Mouse (Mus musculus): ENCODE measurements at regions not wholly inside any gene's neighbourhood (a gene's known extent, or its start where the extent isn't known, plus 50 kb on each side); places are given as distances from the start of the nearest gene placed in this dataset.

- Histone ChIP-seq H3K4me3 (replicated peaks in 1 of 3; ENCODE audit: low read depth in 2 of 3, low read length in 2 of 3, poor library complexity in 1 of 3) (no peak overlapping the region), H3K4me2 (ENCODE audit: insufficient read depth, low read depth, poor library complexity, severe bottlenecking) (no peak overlapping the region), H3K9ac (ENCODE audit: insufficient read depth, low read depth) (no peak overlapping the region), H3K27ac (ENCODE audit: insufficient read depth, low read depth) (no peak overlapping the region), H3K4me1 (ENCODE audit: control insufficient read depth in 1 of 2, insufficient read depth in 2 of 2) (peaks cover 7 to 34% of the 10 kb centered on the region in 2 experiments; a peak in 3 of 4 replicates), H3K79me2 (replicated peaks; ENCODE audit: control insufficient read depth, extremely low read depth, insufficient read depth, poor library complexity, severe bottlenecking) (no peaks in the 10 kb centered on the region), H3K27me3 (replicated peaks) (no peaks in the 10 kb centered on the region), H3K36me3 (replicated peaks in 1 of 2; ENCODE audit: control insufficient read depth in 1 of 2, insufficient read depth in 1 of 2, low read length in 1 of 2) (no peaks in the 10 kb centered on the region), H3K9me3 (replicated peaks; ENCODE audit: low read length) (no peaks in the 10 kb centered on the region)
- DNase-seq (ENCODE audit: extremely low read depth), result no peak
- in situ Hi-C loops (cut with MboI; ENCODE audit: low pct_ligation_motif_present, low pct_unique_long_range_greater_than_20kb, low sequenced_read_pairs) (no loop called here), dilution Hi-C loops (cut with MboI; ENCODE audit: extremely low pct_ligation_motif_present, extremely low pct_unique_long_range_greater_than_20kb, low sequenced_read_pairs) (no loop called here)
- no peak for TF ChIP-seq RCOR1 (conservative IDR thresholded peaks at IDR 0.05; ENCODE audit: low read depth, low read length)
- no peak for TF ChIP-seq UBTF (IDR thresholded peaks at IDR 0.05; ENCODE audit: low read depth, low read length)
- no peak for TF ChIP-seq E2F4 (IDR thresholded peaks at IDR 0.05; ENCODE audit: insufficient replicate concordance, low read depth, low read length)
- TF ChIP-seq NRF1 (IDR thresholded peaks at IDR 0.05; ENCODE audit: low read depth, low read length), result no peak
- TF ChIP-seq MAFK (IDR thresholded peaks at IDR 0.05; ENCODE audit: insufficient replicate concordance, low read length), result no peak
- no peak for TF ChIP-seq SMC3 (IDR thresholded peaks at IDR 0.05; ENCODE audit: low read depth, low read length)
- TF ChIP-seq HCFC1 (IDR thresholded peaks at IDR 0.05; ENCODE audit: low read depth, low read length), result no peak
- TF ChIP-seq PAX5 (IDR thresholded peaks at IDR 0.05; ENCODE audit: low read length), result no peak
- no peak for TF ChIP-seq MYC (IDR thresholded peaks at IDR 0.05; ENCODE audit: low read depth, low read length)
- TF ChIP-seq POLR2AphosphoS2 (IDR thresholded peaks at IDR 0.05; ENCODE audit: low read depth, low read length), result no peak
- TF ChIP-seq POLR2A (IDR thresholded peaks at IDR 0.05; ENCODE audit: low read depth, low read length), result no peak
- no peak for TF ChIP-seq ZNF384 (IDR thresholded peaks at IDR 0.05; ENCODE audit: low read depth, low read length)
- TF ChIP-seq JUND (conservative IDR thresholded peaks at IDR 0.05; ENCODE audit: low read depth, low read length), result no peak
- TF ChIP-seq CTCF (conservative IDR thresholded peaks at IDR 0.05 in 1 of 2, IDR thresholded peaks at IDR 0.05 in 1 of 2; ENCODE audit: low read depth in 2 of 2, low read length in 2 of 2), result no peak
- TF ChIP-seq MEF2A (IDR thresholded peaks at IDR 0.05; ENCODE audit: borderline replicate concordance, low read depth, low read length), result no peak
- no peak for TF ChIP-seq JUN (IDR thresholded peaks at IDR 0.05; ENCODE audit: insufficient read depth, low read depth, low read length)
- no peak for TF ChIP-seq ZMIZ1 (IDR thresholded peaks at IDR 0.05; ENCODE audit: low read depth, low read length)
- no peak for TF ChIP-seq MXI1 (IDR thresholded peaks at IDR 0.05; ENCODE audit: low read depth, low read length)
Measured at GRCm38 (mm10) chr1:143918146-143918774, 85.7 kb downstream of the Rgs2 start.

- Histone ChIP-seq H3K27ac (ENCODE audit: insufficient read depth, low read depth) (no peak overlapping the region), H3K9me3 (replicated peaks; ENCODE audit: low read length) (no peaks in the 10 kb centered on the region), H3K79me2 (replicated peaks; ENCODE audit: control insufficient read depth, extremely low read depth, insufficient read depth, poor library complexity, severe bottlenecking) (no peaks in the 10 kb centered on the region), H3K4me2 (ENCODE audit: insufficient read depth, low read depth, poor library complexity, severe bottlenecking) (no peak overlapping the region), H3K4me1 (ENCODE audit: control insufficient read depth in 1 of 2, insufficient read depth in 2 of 2) (peaks cover 7 to 34% of the 10 kb centered on the region in 2 experiments; a peak in 3 of 4 replicates), H3K27me3 (replicated peaks) (no peaks in the 10 kb centered on the region), H3K36me3 (replicated peaks in 1 of 2; ENCODE audit: control insufficient read depth in 1 of 2, insufficient read depth in 1 of 2, low read length in 1 of 2) (no peaks in the 10 kb centered on the region), H3K4me3 (replicated peaks in 1 of 3; ENCODE audit: low read depth in 2 of 3, low read length in 2 of 3, poor library complexity in 1 of 3) (no peak overlapping the region), H3K9ac (ENCODE audit: insufficient read depth, low read depth) (no peak overlapping the region)
- no peak for TF ChIP-seq CHD1 (IDR thresholded peaks at IDR 0.05; ENCODE audit: low read depth, low read length)
- no peak for TF ChIP-seq NELFE (IDR thresholded peaks at IDR 0.05; ENCODE audit: low read depth, low read length)
- TF ChIP-seq E2F4 (IDR thresholded peaks at IDR 0.05; ENCODE audit: insufficient replicate concordance, low read depth, low read length), result no peak
- TF ChIP-seq HCFC1 (IDR thresholded peaks at IDR 0.05; ENCODE audit: low read depth, low read length), result no peak
- TF ChIP-seq EP300 (IDR thresholded peaks at IDR 0.05; ENCODE audit: low read length), result no peak
- TF ChIP-seq MEF2A (IDR thresholded peaks at IDR 0.05; ENCODE audit: borderline replicate concordance, low read depth, low read length), result no peak
- no peak for TF ChIP-seq CTCF (conservative IDR thresholded peaks at IDR 0.05 in 1 of 2, IDR thresholded peaks at IDR 0.05 in 1 of 2; ENCODE audit: low read depth in 2 of 2, low read length in 2 of 2)
- no peak for TF ChIP-seq ZKSCAN1 (IDR thresholded peaks at IDR 0.05; ENCODE audit: borderline replicate concordance, low read depth, low read length)
- in situ Hi-C loops (cut with MboI; ENCODE audit: low pct_ligation_motif_present, low pct_unique_long_range_greater_than_20kb, low sequenced_read_pairs), result no loop called here
- DNase-seq (ENCODE audit: extremely low read depth), result no peak
- dilution Hi-C loops (cut with MboI; ENCODE audit: extremely low pct_ligation_motif_present, extremely low pct_unique_long_range_greater_than_20kb, low sequenced_read_pairs), result no loop called here
Measured at GRCm38 (mm10) chr1:143917623-143918022, 86.3 kb downstream of the Rgs2 start.

All from CH12.LX (cell line).